Mouse (Mus musculus) neural tube, embryonic 14.5 days (tissue): ENCODE measurements around the gene Gm17334. TPM values are rescaled to one million over a fixed set of nuclear protein-coding genes. Genes with fewer than 3 reads are reported as not detected.

ENCODE experiments used
- ATAC-seq: fragments of 200-750 bp; cut with Nextera tagmentation; 2 replicates; pipeline ENCODE4 v1.8.0; 2017; ENCODE audit warnings: low read depth, mild to moderate bottlenecking, moderate TSS enrichment, moderate library complexity
- H3K27ac ChIP-seq: fragments of 300-500 bp; sonication (generic); 2 replicates; pipeline ENCODE4 v1.5.1; 2014; ENCODE audit warnings: low read depth, mild to moderate bottlenecking, control low read depth, low read length, moderate library complexity, mixed read lengths
- H3K27me3 ChIP-seq: fragments of 300-500 bp; sonication (generic); 2 replicates; pipeline ENCODE4 v1.6.1; 2014; ENCODE audit warnings: low read length; ENCODE audit not compliant: control insufficient read depth, insufficient read depth
- H3K36me3 ChIP-seq: fragments of 300-500 bp; sonication (generic); 2 replicates; pipeline ENCODE4 v1.6.1; 2014; ENCODE audit warnings: low read length, mixed read lengths; ENCODE audit not compliant: control insufficient read depth, insufficient read depth
- H3K4me1 ChIP-seq: fragments of 300-500 bp; sonication (generic); 2 replicates; pipeline ENCODE4 v1.6.1; 2014; ENCODE audit warnings: low read length; ENCODE audit not compliant: control insufficient read depth, insufficient read depth
- H3K4me2 ChIP-seq: fragments of 300-500 bp; sonication (generic); 2 replicates; pipeline ENCODE4 v1.6.1; 2014; ENCODE audit warnings: mild to moderate bottlenecking, low read depth, low read length, control low read depth
- H3K4me3 ChIP-seq: fragments of 300-500 bp; sonication (generic); 2 replicates; pipeline ENCODE4 v1.5.1; 2014; ENCODE audit warnings: low read depth, low read length, control low read depth, mixed read lengths
- H3K9ac ChIP-seq: fragments of 300-500 bp; sonication (generic); replicated peaks from 2 replicates; pipeline ENCODE4 v1.6.1; 2014; ENCODE audit warnings: low read depth, mild to moderate bottlenecking, control low read depth, low read length, mixed read lengths
- H3K9me3 ChIP-seq: fragments of 300-500 bp; sonication (generic); 2 replicates; pipeline ENCODE4 v1.6.1; 2016; ENCODE audit warnings: low read length; ENCODE audit not compliant: control insufficient read depth
- WGBS: fragments of 180-500 bp; shearing (Covaris S2); extraction: QIAGEN DNeasy Blood & Tissue Kit; methylation state at CpG from one replicate; pipeline ENCODE4 v1.1.7; 2014; 5-methylcytosine and 5-hydroxymethylcytosine counted together
- polyA plus RNA-seq: library from polyadenylated mRNA; unstranded; fragments of >200 nt; fragmentation: Nextera tagmentation; extraction: Ambion mirVana; gene quantifications from 2 replicates; pipeline ENCODE4 v1.2.1, GENCODE M21; 2014

Gm17334 gene
- polyA plus RNA-seq, 1 experiment from 2014 or later = not detected

- ATAC-seq = no peak
- Histone ChIP-seq H3K9me3 (no peaks in the 10 kb centered on the region), H3K9ac (no peak overlapping the region), H3K4me1 (no peaks in the 10 kb centered on the region), H3K27ac (no peak overlapping the region), H3K27me3 (no peaks in the 10 kb centered on the region), H3K4me3 (no peak overlapping the region), H3K36me3 (no peaks in the 10 kb centered on the region), H3K4me2 (no peak overlapping the region)
- WGBS = 63% methylated on average over 3 of the region's 3 CpGs
Measured at GRCm38 (mm10) chr11:53792986-53793385, 20.0 kb upstream of the Gm17334 start.

- H3K36me3 ChIP-seq = no peaks in the 10 kb centered on the region
- no peak overlapping the region for H3K4me3 ChIP-seq
- 84% methylated on average over 3 of the region's 3 CpGs for WGBS
- no peaks in the 10 kb centered on the region for H3K4me1 ChIP-seq
- no peaks in the 10 kb centered on the region for H3K27me3 ChIP-seq
- H3K27ac ChIP-seq = no peak overlapping the region
- H3K9ac ChIP-seq = no peak overlapping the region
- no peak for ATAC-seq
- H3K4me2 ChIP-seq = no peak overlapping the region
- H3K9me3 ChIP-seq = no peaks in the 10 kb centered on the region
Measured at GRCm38 (mm10) chr11:53789277-53789676, 16.3 kb upstream of the Gm17334 start.

GRCm38 (mm10) chr11:53788196-53788595 lies 15.2 kb upstream of the Gm17334 start:
- Histone ChIP-seq H3K36me3 (no peaks in the 10 kb centered on the region), H3K27me3 (no peaks in the 10 kb centered on the region), H3K9ac (no peak overlapping the region), H3K9me3 (no peaks in the 10 kb centered on the region), H3K4me3 (no peak overlapping the region), H3K4me1 (no peaks in the 10 kb centered on the region), H3K27ac (no peak overlapping the region), H3K4me2 (no peak overlapping the region)
- 58% methylated on average over 8 of the region's 8 CpGs for WGBS
- ATAC-seq = no peak

- ATAC-seq = no peak
- Histone ChIP-seq H3K4me2 (no peak overlapping the region), H3K9me3 (no peaks in the 10 kb centered on the region), H3K27ac (no peak overlapping the region), H3K27me3 (no peaks in the 10 kb centered on the region), H3K36me3 (no peaks in the 10 kb centered on the region), H3K4me3 (no peak overlapping the region), H3K9ac (no peak overlapping the region), H3K4me1 (no peaks in the 10 kb centered on the region)
- WGBS = 85% methylated on average over 13 of the region's 13 CpGs
Measured at GRCm38 (mm10) chr11:53786058-53787031, 13.4 kb upstream of the Gm17334 start.

GRCm38 (mm10) chr11:53785311-53785936 lies 12.4 kb upstream of the Gm17334 start:
- H3K9ac ChIP-seq = no peak overlapping the region
- no peak overlapping the region for H3K27ac ChIP-seq
- no peak for ATAC-seq
- H3K4me3 ChIP-seq = no peak overlapping the region
- 82% methylated on average over 3 of the region's 3 CpGs for WGBS
- H3K27me3 ChIP-seq = no peaks in the 10 kb centered on the region
- no peaks in the 10 kb centered on the region for H3K4me1 ChIP-seq
- H3K36me3 ChIP-seq = no peaks in the 10 kb centered on the region
- H3K9me3 ChIP-seq = no peaks in the 10 kb centered on the region
- no peak overlapping the region for H3K4me2 ChIP-seq

GRCm38 (mm10) chr11:53783288-53783687 lies 10.3 kb upstream of the Gm17334 start:
- Histone ChIP-seq H3K9ac (no peak overlapping the region), H3K4me3 (no peak overlapping the region), H3K27ac (no peak overlapping the region), H3K9me3 (no peaks in the 10 kb centered on the region), H3K27me3 (no peaks in the 10 kb centered on the region), H3K36me3 (no peaks in the 10 kb centered on the region), H3K4me1 (no peaks in the 10 kb centered on the region), H3K4me2 (no peak overlapping the region)
- WGBS = 88% methylated on average over 9 of the region's 9 CpGs
- ATAC-seq = no peak

- no peak for ATAC-seq
- no peak overlapping the region for H3K9ac ChIP-seq
- no peak overlapping the region for H3K27ac ChIP-seq
- WGBS = 91% methylated on average over 7 of the region's 7 CpGs
- no peaks in the 10 kb centered on the region for H3K36me3 ChIP-seq
- H3K4me1 ChIP-seq = no peaks in the 10 kb centered on the region
- no peak overlapping the region for H3K4me2 ChIP-seq
- no peaks in the 10 kb centered on the region for H3K9me3 ChIP-seq
- no peaks in the 10 kb centered on the region for H3K27me3 ChIP-seq
- no peak overlapping the region for H3K4me3 ChIP-seq
Measured at GRCm38 (mm10) chr11:53781964-53782363, 9.0 kb upstream of the Gm17334 start.

- no peak overlapping the region for H3K9ac ChIP-seq
- no peaks in the 10 kb centered on the region for H3K4me1 ChIP-seq
- no peaks in the 10 kb centered on the region for H3K9me3 ChIP-seq
- H3K36me3 ChIP-seq = no peaks in the 10 kb centered on the region
- H3K27ac ChIP-seq = no peak overlapping the region
- H3K4me3 ChIP-seq = no peak overlapping the region
- H3K4me2 ChIP-seq = no peak overlapping the region
- no peaks in the 10 kb centered on the region for H3K27me3 ChIP-seq
- no peak for ATAC-seq
- 97% methylated on average over 4 of the region's 4 CpGs for WGBS
Measured at GRCm38 (mm10) chr11:53781201-53781775, 8.3 kb upstream of the Gm17334 start.

- H3K4me3 ChIP-seq = no peak overlapping the region
- H3K4me2 ChIP-seq = no peak overlapping the region
- H3K9ac ChIP-seq = no peak overlapping the region
- H3K27ac ChIP-seq = no peak overlapping the region
- no peaks in the 10 kb centered on the region for H3K4me1 ChIP-seq
- no peaks in the 10 kb centered on the region for H3K36me3 ChIP-seq
- no peaks in the 10 kb centered on the region for H3K9me3 ChIP-seq
- 69% methylated on average over 3 of the region's 3 CpGs for WGBS
- ATAC-seq = no peak
- H3K27me3 ChIP-seq = no peaks in the 10 kb centered on the region
Measured at GRCm38 (mm10) chr11:53780262-53780661, 7.3 kb upstream of the Gm17334 start.
